Mouse (Mus musculus): Measurements from ENCODE around the gene Sdr39u1. TPM values are rescaled to one million over a fixed set of nuclear protein-coding genes. Genes with fewer than 3 reads are reported as not detected.
A peak's percentile ranks its signal among the peaks of the same experiment; 100 is the strongest.

Sdr39u1 gene
- polyA plus RNA-seq (2014; fragmentation: Nextera tagmentation; extraction: Ambion mirVana): 25.0 and 27.8 TPM in 2 replicates

DNA sequence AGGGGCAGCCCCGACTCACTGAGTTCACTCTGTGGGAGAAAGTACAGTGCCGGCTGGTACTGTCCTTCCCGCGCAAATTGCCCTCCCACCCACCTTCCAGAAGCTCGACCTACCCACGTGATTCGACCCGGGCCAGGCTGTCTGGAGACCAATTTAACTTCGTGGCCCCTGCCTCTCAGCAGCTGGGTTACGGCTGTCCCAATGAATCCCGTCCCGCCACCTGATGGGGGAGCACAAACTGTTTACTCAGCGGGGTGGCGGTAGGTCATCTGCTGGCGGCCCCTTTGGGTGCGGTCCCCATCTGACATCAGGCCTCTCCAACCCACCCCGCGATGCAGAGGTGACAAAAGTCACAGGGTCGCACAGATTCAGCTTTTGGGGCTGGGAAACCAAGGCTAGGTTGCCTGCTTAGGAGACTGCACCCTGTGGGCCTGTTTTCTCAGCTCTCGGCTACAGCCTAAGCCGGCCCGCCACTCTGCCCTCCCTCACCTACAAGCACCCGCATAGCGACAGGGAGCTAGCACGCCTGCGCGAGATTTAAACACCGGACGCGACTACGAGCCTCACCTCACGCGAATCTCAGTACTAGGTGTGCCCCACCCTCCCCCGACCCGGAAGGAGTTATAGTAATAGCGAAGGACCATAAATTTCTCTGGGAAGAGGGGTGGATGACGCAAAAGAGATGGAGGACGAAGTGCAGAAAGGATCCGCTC lies at the start of gene Sdr39u1:
Gene Sdr39u1, minus strand, starts transcription at position 593 of the 713 bp plus-strand sequence.
- H3K4me2 ChIP-seq: peak within 1 kb of the TSS; percentile 69
- peak within 1 kb of the TSS; percentile 72 for H3K9ac ChIP-seq (ENCODE audit: low read length)
- no peak within 1 kb of the TSS for H3K27ac ChIP-seq (ENCODE audit: low read depth, low read length)
- ATAC-seq (ENCODE audit: low FRiP score): peak; percentile 91
- no peaks in the 10 kb centered on the region; the same call in 1 of the 2 replicates for H3K27me3 ChIP-seq (ENCODE audit: control insufficient read depth, insufficient read depth, low read length)
- DNase-seq (ENCODE audit: low spot score, missing footprints): peak; percentile 97
- H3K4me3 ChIP-seq (ENCODE audit: low read depth, low read length): peak within 1 kb of the TSS; percentile 35
- no peaks in the 10 kb centered on the region for H3K9me3 ChIP-seq (ENCODE audit: control insufficient read depth, low read length)
- WGBS: 4% methylated on average over 39 of the region's 39 CpGs
- peaks cover 7% of the 10 kb centered on the region for H3K4me1 ChIP-seq (ENCODE audit: control insufficient read depth, insufficient read depth, low read length)
- H3K36me3 ChIP-seq (ENCODE audit: control insufficient read depth, insufficient read depth, low read length): peaks cover 13% of the 10 kb centered on the region

DNA sequence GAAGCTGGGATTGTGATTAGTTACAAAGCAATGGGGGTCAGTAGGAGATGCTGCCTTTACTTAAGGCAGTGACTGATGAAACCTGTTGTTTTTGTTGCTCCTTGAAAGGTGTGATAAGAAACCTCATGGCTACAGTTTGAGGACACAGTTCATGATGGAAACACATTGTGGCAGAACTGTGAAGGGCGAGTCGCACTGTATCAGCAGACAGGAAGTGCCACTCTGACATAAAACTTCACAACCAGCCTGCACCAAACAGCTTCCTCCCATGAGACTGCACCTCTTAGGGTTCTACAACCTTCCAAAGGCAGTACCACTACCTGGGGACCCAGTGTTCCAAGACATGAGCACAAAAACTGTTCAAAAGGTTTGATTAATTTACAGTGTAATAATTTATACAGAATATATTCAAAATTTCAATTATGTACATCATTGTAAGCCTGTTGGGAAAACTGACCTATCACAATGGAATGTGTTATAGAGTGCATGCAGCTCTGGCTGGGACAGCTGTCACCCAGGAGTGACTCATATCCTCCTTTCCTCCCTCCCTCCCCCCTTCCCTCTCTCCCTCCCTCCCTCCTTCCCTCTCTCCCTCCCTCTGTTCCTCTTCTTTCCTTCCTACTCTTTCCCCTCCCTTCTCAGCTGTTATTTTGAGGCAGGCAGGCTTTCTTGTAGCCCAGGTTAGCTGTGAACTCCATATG lies 46.3 kb upstream of the Sdr39u1 start:
- H3K4me1 ChIP-seq (ENCODE audit: control insufficient read depth, insufficient read depth, low read length): no peaks in the 10 kb centered on the region
- no peak overlapping the region for H3K9ac ChIP-seq (ENCODE audit: low read length)
- DNase-seq (ENCODE audit: low spot score, missing footprints) (no peak), ATAC-seq (ENCODE audit: low FRiP score) (no peak)
- H3K9me3 ChIP-seq (ENCODE audit: control insufficient read depth, low read length): no peaks in the 10 kb centered on the region
- H3K27ac ChIP-seq (ENCODE audit: low read depth, low read length): no peak overlapping the region
- no peaks in the 10 kb centered on the region for H3K27me3 ChIP-seq (ENCODE audit: control insufficient read depth, insufficient read depth, low read length)
- H3K4me2 ChIP-seq: no peak overlapping the region
- H3K36me3 ChIP-seq (ENCODE audit: control insufficient read depth, insufficient read depth, low read length): no peaks in the 10 kb centered on the region
- WGBS: 82% methylated on average over 2 of the region's 2 CpGs
- no peak overlapping the region for H3K4me3 ChIP-seq (ENCODE audit: low read depth, low read length)

DNA sequence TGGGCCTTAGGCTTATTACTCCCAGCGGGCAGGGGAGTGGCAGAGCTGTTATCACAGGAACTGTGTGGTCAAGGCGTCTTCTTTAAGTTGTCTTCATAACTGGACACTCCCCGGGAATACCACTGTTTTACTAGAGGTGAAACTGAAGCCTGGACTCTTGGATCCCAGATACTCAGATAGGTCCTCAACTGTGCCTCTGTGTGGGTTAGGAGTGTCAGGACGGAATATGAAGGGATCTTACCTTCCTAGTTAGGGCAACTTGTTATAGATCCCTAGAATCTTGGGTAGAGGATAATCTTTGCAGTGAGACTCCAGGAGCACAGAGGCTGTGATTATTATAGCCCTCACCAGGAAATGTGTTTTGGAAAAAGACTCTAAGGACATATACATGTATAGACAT lies 44.5 kb upstream of the Sdr39u1 start, which contains the start of gene Cma1:
Gene Cma1, minus strand, starts transcription at position 101 of the 400 bp plus-strand sequence.
- no peaks in the 10 kb centered on the region for H3K36me3 ChIP-seq (ENCODE audit: control insufficient read depth, insufficient read depth, low read length)
- no peaks in the 10 kb centered on the region for H3K4me1 ChIP-seq (ENCODE audit: control insufficient read depth, insufficient read depth, low read length)
- DNase-seq (ENCODE audit: low spot score, missing footprints): no peak
- H3K9me3 ChIP-seq (ENCODE audit: control insufficient read depth, low read length): no peaks in the 10 kb centered on the region
- no peak within 1 kb of the TSS for H3K9ac ChIP-seq (ENCODE audit: low read length)
- H3K4me2 ChIP-seq: no peak within 1 kb of the TSS
- ATAC-seq (ENCODE audit: low FRiP score): no peak
- H3K27me3 ChIP-seq (ENCODE audit: control insufficient read depth, insufficient read depth, low read length): no peaks in the 10 kb centered on the region
- WGBS: 82% methylated on average over 4 of the region's 4 CpGs
- no peak within 1 kb of the TSS for H3K27ac ChIP-seq (ENCODE audit: low read depth, low read length)
- H3K4me3 ChIP-seq (ENCODE audit: low read depth, low read length): no peak within 1 kb of the TSS

DNA sequence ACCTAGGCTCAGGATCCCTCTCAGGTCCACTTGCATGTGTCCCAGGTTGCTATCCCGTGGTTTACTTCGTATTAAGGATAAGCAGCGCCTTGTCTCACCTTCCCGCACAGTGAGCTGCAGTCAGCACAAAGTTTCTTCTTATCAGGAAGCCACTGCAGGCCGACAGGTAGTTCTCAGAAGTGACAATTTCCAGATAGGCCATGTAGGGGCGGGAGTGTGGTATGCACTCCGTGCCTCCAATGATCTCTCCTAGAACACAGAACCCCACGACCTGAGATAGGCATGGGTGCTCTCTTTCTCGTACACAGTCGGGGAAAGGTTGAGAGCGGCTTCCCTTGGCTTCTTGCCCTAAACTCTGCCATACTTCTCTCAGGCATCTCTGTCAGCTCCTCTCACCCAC lies 43.5 kb upstream of the Sdr39u1 start:
- no peak overlapping the region for H3K4me3 ChIP-seq (ENCODE audit: low read depth, low read length)
- no peak overlapping the region for H3K9ac ChIP-seq (ENCODE audit: low read length)
- ATAC-seq (ENCODE audit: low FRiP score) (no peak), DNase-seq (ENCODE audit: low spot score, missing footprints) (no peak)
- H3K27ac ChIP-seq (ENCODE audit: low read depth, low read length): no peak overlapping the region
- no peak overlapping the region for H3K4me2 ChIP-seq
- no peaks in the 10 kb centered on the region for H3K27me3 ChIP-seq (ENCODE audit: control insufficient read depth, insufficient read depth, low read length)
- H3K9me3 ChIP-seq (ENCODE audit: control insufficient read depth, low read length): no peaks in the 10 kb centered on the region
- 84% methylated on average over 11 of the region's 11 CpGs for WGBS
- H3K36me3 ChIP-seq (ENCODE audit: control insufficient read depth, insufficient read depth, low read length): no peaks in the 10 kb centered on the region
- no peaks in the 10 kb centered on the region for H3K4me1 ChIP-seq (ENCODE audit: control insufficient read depth, insufficient read depth, low read length)

DNA sequence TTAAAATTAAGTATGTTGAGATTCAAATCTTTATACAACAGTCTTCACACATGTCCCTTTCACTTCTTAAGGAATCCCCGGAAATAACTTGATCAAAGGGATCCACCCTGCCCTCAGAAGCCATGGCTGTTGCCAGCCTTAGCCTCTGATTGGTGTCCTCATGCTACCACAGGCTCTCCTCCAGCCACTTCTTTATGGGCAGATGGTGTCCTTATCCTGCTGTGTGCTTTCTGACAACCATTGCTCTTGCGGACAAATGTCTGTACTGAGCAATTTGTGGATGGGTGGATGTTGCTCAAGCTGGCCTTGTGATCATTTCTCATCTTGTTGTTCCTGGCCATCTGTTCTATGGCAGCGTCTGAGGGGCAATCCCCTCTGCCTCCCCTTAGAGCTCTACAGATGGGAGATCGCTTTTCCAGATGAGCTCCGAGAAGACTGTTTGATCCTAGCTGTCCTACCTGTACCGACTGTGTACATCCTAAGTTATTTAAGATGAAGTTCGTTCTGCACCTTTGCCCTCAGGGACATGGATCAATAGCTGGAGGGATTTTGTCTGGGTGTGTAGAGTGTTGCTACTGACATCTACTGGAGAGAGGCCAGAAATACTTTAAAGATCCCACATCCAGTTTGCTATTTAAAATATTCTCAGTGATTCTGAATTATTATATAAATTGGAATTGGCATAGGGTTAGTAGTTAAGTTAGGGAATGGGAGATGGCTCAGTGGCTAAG lies 40.1 kb upstream of the Sdr39u1 start:
- H3K4me3 ChIP-seq (ENCODE audit: low read depth, low read length): no peak overlapping the region
- H3K9me3 ChIP-seq (ENCODE audit: control insufficient read depth, low read length): no peaks in the 10 kb centered on the region
- 67% methylated on average over 7 of the region's 7 CpGs for whole genome bisulfite sequencing
- no peak overlapping the region for H3K9ac ChIP-seq (ENCODE audit: low read length)
- ATAC-seq (ENCODE audit: low FRiP score) (no peak), DNase-seq (ENCODE audit: low spot score, missing footprints) (no peak)
- no peaks in the 10 kb centered on the region for H3K4me1 ChIP-seq (ENCODE audit: control insufficient read depth, insufficient read depth, low read length)
- no peaks in the 10 kb centered on the region for H3K27me3 ChIP-seq (ENCODE audit: control insufficient read depth, insufficient read depth, low read length)
- no peaks in the 10 kb centered on the region for H3K36me3 ChIP-seq (ENCODE audit: control insufficient read depth, insufficient read depth, low read length)
- H3K27ac ChIP-seq (ENCODE audit: low read depth, low read length): no peak overlapping the region
- no peak overlapping the region for H3K4me2 ChIP-seq

DNA sequence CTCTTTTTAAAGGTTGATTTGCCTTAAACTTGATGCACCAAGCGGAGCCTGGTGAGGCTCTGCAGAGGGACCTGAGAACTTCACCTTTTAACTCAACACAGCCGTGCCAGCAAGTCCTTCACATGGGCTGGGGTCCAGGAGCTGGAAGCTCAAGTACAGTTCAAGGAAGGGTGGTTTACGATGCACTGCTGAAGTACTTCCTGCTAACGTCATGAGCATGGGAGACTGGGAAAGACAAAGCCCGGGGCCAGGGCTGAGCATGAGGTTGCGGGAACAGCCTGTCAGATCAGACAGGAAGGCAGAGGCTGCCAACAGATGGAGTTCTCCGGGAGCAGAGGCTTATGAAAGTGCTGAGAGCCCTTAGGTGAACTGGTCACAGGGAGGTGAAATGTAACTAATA lies 33.5 kb upstream of the Sdr39u1 start:
- 76% methylated on average over 7 of the region's 7 CpGs for WGBS

DNA sequence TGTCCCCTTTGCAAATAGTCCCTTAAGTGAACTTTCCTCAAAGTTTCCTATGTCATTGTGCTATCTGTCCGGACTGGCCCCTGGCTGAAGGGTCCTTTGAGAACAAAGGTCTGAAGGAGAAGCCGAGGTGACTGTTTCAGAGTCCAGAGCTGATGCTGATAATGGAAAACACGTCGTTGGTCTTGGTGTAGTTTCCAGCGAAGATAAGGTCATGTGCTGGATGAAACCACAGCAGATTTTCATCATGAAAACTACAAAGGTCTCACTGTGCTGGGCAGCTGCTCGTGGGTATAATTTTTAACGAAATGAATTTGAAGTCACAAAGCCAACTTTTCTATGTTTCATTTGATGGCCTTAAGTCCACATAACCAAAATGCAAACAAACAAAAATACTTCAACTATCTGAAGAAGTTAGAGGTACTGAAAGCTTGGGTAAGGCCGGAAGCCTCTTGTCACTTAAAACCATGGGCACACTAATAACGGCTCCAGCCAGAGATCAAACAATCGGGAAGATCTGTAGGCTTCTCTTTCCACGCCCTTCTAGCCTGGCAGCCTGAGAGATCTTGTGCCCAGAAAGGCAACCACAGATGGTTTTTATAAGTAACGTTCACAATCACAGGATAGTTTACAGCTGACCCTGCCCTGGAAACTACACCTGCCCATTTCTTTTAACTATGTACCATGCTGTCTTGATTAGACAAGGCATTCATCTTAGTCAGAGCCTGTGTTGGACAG lies 29.3 kb upstream of the Sdr39u1 start:
- no peaks in the 10 kb centered on the region for H3K9me3 ChIP-seq (ENCODE audit: control insufficient read depth, low read length)
- H3K36me3 ChIP-seq (ENCODE audit: control insufficient read depth, insufficient read depth, low read length): no peaks in the 10 kb centered on the region
- ATAC-seq (ENCODE audit: low FRiP score): no peak
- H3K4me2 ChIP-seq: no peak overlapping the region
- H3K4me1 ChIP-seq (ENCODE audit: control insufficient read depth, insufficient read depth, low read length): no peaks in the 10 kb centered on the region
- WGBS: 84% methylated on average over 12 of the region's 12 CpGs
- no peak overlapping the region for H3K9ac ChIP-seq (ENCODE audit: low read length)
- no peak overlapping the region for H3K4me3 ChIP-seq (ENCODE audit: low read depth, low read length)
- no peak overlapping the region for H3K27ac ChIP-seq (ENCODE audit: low read depth, low read length)
- H3K27me3 ChIP-seq (ENCODE audit: control insufficient read depth, insufficient read depth, low read length): no peaks in the 10 kb centered on the region
- DNase-seq (ENCODE audit: low spot score, missing footprints): no peak

More for the DNA sequence above, 33.5 kb upstream of the Sdr39u1 start:
- Histone ChIP-seq H3K4me2 (no peak overlapping the region), H3K27me3 (ENCODE audit: control insufficient read depth, insufficient read depth, low read length) (no peaks in the 10 kb centered on the region), H3K4me3 (ENCODE audit: low read depth, low read length) (no peak overlapping the region), H3K27ac (ENCODE audit: low read depth, low read length) (no peak overlapping the region), H3K4me1 (ENCODE audit: control insufficient read depth, insufficient read depth, low read length) (no peaks in the 10 kb centered on the region), H3K36me3 (ENCODE audit: control insufficient read depth, insufficient read depth, low read length) (no peaks in the 10 kb centered on the region), H3K9ac (ENCODE audit: low read length) (no peak overlapping the region), H3K9me3 (ENCODE audit: control insufficient read depth, low read length) (no peaks in the 10 kb centered on the region)
- DNase-seq (ENCODE audit: low spot score, missing footprints) (no peak), ATAC-seq (ENCODE audit: low FRiP score) (no peak)

DNA sequence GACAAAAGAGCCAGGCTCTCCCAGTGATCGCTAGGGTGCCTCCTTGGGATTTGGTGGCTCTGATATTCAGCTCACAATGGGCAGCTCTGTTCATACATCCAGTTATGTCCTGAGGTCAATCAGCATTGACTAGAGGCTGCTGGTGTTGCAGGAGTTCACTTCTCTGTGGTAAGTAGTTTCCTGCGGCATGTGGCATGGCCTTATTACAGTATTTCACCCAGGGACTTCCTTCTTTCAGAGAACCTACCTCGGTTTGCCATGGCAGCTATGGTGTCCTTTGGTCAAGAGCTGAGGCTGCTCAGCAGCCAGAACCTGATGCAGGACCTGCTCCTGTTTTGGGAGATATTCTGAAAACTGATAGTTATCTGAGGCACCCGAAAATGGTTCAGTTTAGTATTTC lies 26.8 kb upstream of the Sdr39u1 start:
- no peaks in the 10 kb centered on the region for H3K9me3 ChIP-seq (ENCODE audit: control insufficient read depth, low read length)
- 85% methylated on average over 4 of the region's 4 CpGs for WGBS
- ATAC-seq (ENCODE audit: low FRiP score): no peak

More for the DNA sequence above, 26.8 kb upstream of the Sdr39u1 start:
- no peaks in the 10 kb centered on the region for H3K27me3 ChIP-seq (ENCODE audit: control insufficient read depth, insufficient read depth, low read length)
- no peak overlapping the region for H3K27ac ChIP-seq (ENCODE audit: low read depth, low read length)
- DNase-seq (ENCODE audit: low spot score, missing footprints): no peak
- no peaks in the 10 kb centered on the region for H3K36me3 ChIP-seq (ENCODE audit: control insufficient read depth, insufficient read depth, low read length)
- no peak overlapping the region for H3K4me2 ChIP-seq
- H3K4me3 ChIP-seq (ENCODE audit: low read depth, low read length): no peak overlapping the region
- H3K9ac ChIP-seq (ENCODE audit: low read length): no peak overlapping the region
- no peaks in the 10 kb centered on the region for H3K4me1 ChIP-seq (ENCODE audit: control insufficient read depth, insufficient read depth, low read length)

All from midbrain, embryonic 11.5 days (tissue).